Mouse (Mus musculus): ENCODE measurements at regions not wholly inside any gene's neighbourhood (a gene's known extent, or its start where the extent isn't known, plus 50 kb on each side); places are given as distances from the start of the nearest gene placed in this dataset.

DNA sequence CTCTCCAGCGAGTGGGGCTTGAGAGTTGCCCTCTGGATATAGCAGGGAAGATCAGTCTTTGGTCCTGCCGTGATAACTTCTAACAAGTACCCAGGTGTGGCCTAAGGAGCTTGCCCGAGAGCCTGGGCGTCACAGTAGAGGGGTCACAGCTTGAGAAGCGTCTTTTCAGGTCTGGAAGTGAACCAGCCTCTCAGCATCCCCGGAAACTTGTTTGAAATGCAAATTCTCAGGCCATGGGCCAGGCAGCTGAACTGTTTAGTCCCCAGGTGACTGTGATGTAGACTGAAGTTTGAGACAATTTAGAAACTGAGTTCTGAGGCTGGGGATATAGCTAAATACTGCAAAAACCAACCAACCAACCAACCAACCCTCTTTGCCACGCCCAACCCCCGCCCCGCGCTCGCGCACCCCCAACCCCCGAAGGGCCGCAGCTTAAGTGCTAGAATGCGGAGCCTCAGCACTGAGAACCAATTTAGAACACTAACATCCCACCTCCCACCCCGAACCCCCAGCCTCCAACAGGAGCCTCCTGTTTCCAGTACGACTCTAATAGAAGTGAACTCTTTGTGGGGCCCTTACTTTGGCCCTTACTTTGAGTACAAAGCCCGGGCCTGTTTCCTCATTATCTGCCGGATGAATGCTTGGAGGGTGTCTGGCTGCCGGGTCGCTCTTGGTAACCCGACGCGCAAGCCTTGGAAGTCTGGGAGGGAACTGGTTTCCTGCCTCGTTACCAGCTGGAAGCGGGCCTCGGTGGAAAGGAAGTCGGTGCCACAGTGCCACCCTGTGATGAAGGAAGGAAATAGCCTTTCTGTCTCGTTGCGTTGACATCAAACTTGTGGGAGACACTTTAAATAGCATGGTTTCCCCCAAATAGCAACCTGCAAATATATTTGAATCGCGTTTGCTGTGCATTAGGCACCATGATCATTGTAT lies 68.1 kb upstream of the Slc1a4 start:
- H3K27ac ChIP-seq (replicated peaks; ENCODE audit: low read depth, low read length) = no peak overlapping the region; the same call in 1 of the 2 replicates
- H3K9ac ChIP-seq (ENCODE audit: low read depth, low read length, severe bottlenecking) = peak overlapping the region; percentile 32; the same call in 1 of the 2 replicates

DNA sequence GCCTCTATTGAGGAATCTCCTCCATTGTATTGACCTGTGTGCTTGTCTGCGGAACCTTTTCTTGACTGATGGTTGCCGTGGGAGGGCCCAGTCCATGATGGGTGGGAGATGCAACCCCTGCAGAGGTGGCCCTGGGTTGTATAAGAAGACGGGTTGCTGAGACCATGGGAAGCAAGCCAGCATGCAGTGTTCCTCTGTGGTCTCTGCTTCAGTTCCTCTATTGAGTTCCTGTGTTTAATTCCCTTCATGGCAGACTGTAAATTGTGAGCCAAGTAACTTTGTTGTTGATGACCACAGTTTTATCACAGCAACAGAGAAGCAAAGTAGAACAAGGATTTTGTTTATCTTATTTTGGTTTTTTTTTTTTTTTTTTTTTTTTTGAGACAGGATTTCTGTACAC lies 70.9 kb upstream of the Slc1a4 start:
- Histone ChIP-seq H3K4me2 (replicated peaks; ENCODE audit: low read depth, low read length, severe bottlenecking) (no peak overlapping the region), H3K27me3 (ENCODE audit: control insufficient read depth, insufficient read depth, low read length) (no peaks in the 10 kb centered on the region), H3K4me3 (replicated peaks; ENCODE audit: low read length) (no peak overlapping the region), H3K9ac (ENCODE audit: low read depth, low read length, severe bottlenecking) (no peak overlapping the region), H3K36me3 (ENCODE audit: control insufficient read depth, insufficient read depth, low read length) (no peaks in the 10 kb centered on the region), H3K27ac (replicated peaks; ENCODE audit: low read depth, low read length) (no peak overlapping the region), H3K4me1 (ENCODE audit: control insufficient read depth, insufficient read depth, low read length) (no peaks in the 10 kb centered on the region), H3K9me3 (ENCODE audit: control insufficient read depth, low read length) (no peaks in the 10 kb centered on the region)
- 72% methylated on average over 3 of the region's 3 CpGs for WGBS
- ATAC-seq (ENCODE audit: low FRiP score, low read depth) (no peak), DNase-seq (ENCODE audit: low spot score) (no peak)
- no peak for TF ChIP-seq POLR2A (IDR thresholded peaks at IDR 0.05; ENCODE audit: borderline replicate concordance, extremely low read depth, insufficient read depth, insufficient read length)

More for the DNA sequence above, 68.1 kb upstream of the Slc1a4 start:
- no peaks in the 10 kb centered on the region for H3K36me3 ChIP-seq (ENCODE audit: control insufficient read depth, insufficient read depth, low read length)
- peak overlapping the region; percentile 51 for H3K4me2 ChIP-seq (replicated peaks; ENCODE audit: low read depth, low read length, severe bottlenecking)
- ATAC-seq (ENCODE audit: low FRiP score, low read depth) (peak; percentile 89), DNase-seq (ENCODE audit: low spot score) (peak; percentile 90)
- no peak for TF ChIP-seq POLR2A (IDR thresholded peaks at IDR 0.05; ENCODE audit: borderline replicate concordance, extremely low read depth, insufficient read depth, insufficient read length)
- peak overlapping the region; percentile 31 for H3K4me3 ChIP-seq (replicated peaks; ENCODE audit: low read length)
- H3K4me1 ChIP-seq (ENCODE audit: control insufficient read depth, insufficient read depth, low read length) = peaks cover 8% of the 10 kb centered on the region
- WGBS = 10% methylated on average over 32 of the region's 32 CpGs
- no peaks in the 10 kb centered on the region for H3K27me3 ChIP-seq (ENCODE audit: control insufficient read depth, insufficient read depth, low read length)
- no peaks in the 10 kb centered on the region for H3K9me3 ChIP-seq (ENCODE audit: control insufficient read depth, low read length)

DNA sequence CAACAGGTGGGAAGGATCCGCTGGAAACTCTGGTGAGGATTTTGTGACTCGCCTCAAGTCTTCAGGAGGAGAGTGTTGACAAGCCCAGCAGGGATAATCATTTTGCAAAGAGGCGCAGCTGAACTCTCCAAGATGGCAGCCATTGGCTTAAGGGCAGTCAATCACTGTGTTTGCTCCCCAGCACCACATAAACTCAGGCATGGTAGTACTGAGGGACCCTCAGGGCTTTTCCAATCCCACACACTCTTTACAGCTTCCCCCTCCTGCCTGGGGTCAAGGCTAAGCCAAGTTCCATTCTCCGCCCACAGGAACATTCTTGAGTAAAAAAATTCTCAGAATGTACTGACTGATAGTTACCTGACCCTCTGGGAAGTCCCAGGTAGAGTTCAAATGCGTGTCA lies 72.0 kb upstream of the Slc1a4 start:
- ATAC-seq (ENCODE audit: low FRiP score, low read depth) (no peak), DNase-seq (ENCODE audit: low spot score) (no peak)
- Histone ChIP-seq H3K36me3 (ENCODE audit: control insufficient read depth, insufficient read depth, low read length) (no peaks in the 10 kb centered on the region), H3K9ac (ENCODE audit: low read depth, low read length, severe bottlenecking) (no peak overlapping the region), H3K4me3 (replicated peaks; ENCODE audit: low read length) (no peak overlapping the region), H3K9me3 (ENCODE audit: control insufficient read depth, low read length) (no peaks in the 10 kb centered on the region), H3K27ac (replicated peaks; ENCODE audit: low read depth, low read length) (no peak overlapping the region), H3K4me1 (ENCODE audit: control insufficient read depth, insufficient read depth, low read length) (no peaks in the 10 kb centered on the region), H3K27me3 (ENCODE audit: control insufficient read depth, insufficient read depth, low read length) (no peaks in the 10 kb centered on the region), H3K4me2 (replicated peaks; ENCODE audit: low read depth, low read length, severe bottlenecking) (no peak overlapping the region)
- WGBS = 75% methylated on average over 5 of the region's 5 CpGs
- no peak for TF ChIP-seq POLR2A (IDR thresholded peaks at IDR 0.05; ENCODE audit: borderline replicate concordance, extremely low read depth, insufficient read depth, insufficient read length)

DNA sequence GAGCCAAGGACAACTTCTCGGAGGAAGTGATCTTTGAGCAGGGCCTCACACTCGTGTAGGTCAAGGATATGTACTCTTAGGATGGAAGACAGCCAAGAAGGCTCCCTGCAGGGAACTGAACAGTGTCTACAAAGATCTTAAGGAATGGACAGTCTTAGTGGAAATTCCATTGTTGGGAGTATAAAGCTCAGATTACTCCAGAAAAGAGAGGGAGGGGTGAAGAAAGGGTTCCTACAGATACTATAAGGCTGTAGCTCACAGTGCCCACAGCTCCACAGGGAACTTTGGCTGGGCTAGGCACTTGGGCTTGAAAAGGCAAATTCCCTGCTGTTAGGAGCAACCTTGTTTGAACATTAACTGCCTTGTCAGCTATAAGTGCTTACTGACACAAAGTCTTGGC lies 85.6 kb upstream of the Slc1a4 start:
- WGBS = 65% methylated on average over 2 of the region's 2 CpGs
- ATAC-seq (ENCODE audit: low FRiP score, low read depth) = no peak
- H3K27ac ChIP-seq (replicated peaks; ENCODE audit: low read depth, low read length) = no peak overlapping the region
- no peak overlapping the region for H3K4me3 ChIP-seq (replicated peaks; ENCODE audit: low read length)
- DNase-seq (ENCODE audit: low spot score) = no peak
- H3K9me3 ChIP-seq (ENCODE audit: control insufficient read depth, low read length) = peaks cover 17% of the 10 kb centered on the region
- no peak overlapping the region for H3K9ac ChIP-seq (ENCODE audit: low read depth, low read length, severe bottlenecking)
- no peaks in the 10 kb centered on the region for H3K36me3 ChIP-seq (ENCODE audit: control insufficient read depth, insufficient read depth, low read length)
- H3K4me2 ChIP-seq (replicated peaks; ENCODE audit: low read depth, low read length, severe bottlenecking) = no peak overlapping the region
- 0 out of 2 replicates have a peak, but pooled peaks cover 4% of the 10 kb centered on the region for H3K4me1 ChIP-seq (ENCODE audit: control insufficient read depth, insufficient read depth, low read length)
- no peaks in the 10 kb centered on the region for H3K27me3 ChIP-seq (ENCODE audit: control insufficient read depth, insufficient read depth, low read length)
- no peak for TF ChIP-seq POLR2A (IDR thresholded peaks at IDR 0.05; ENCODE audit: borderline replicate concordance, extremely low read depth, insufficient read depth, insufficient read length)

DNA sequence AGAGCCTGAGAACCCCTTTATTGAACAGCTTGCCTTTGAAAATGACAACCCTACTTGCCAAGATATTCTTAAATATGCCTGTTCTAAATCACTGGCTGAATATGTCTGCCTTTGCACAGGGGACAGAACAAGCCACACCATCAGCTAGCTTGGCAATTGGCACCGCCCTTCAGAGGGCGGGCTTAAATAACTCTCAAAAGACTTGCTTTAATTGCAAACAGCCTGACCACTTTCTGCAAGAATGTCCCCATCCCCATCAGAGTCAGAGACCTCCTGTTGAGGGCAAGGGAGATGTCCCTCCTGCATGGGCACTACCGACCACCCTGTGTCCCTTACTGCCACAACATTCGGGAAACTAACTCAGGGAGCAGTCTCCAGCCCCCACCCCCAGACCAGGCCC lies 88.4 kb upstream of the Slc1a4 start:
- Histone ChIP-seq H3K9ac (ENCODE audit: low read depth, low read length, severe bottlenecking) (no peak overlapping the region), H3K36me3 (ENCODE audit: control insufficient read depth, insufficient read depth, low read length) (no peaks in the 10 kb centered on the region), H3K27me3 (ENCODE audit: control insufficient read depth, insufficient read depth, low read length) (no peaks in the 10 kb centered on the region), H3K4me3 (replicated peaks; ENCODE audit: low read length) (no peak overlapping the region), H3K9me3 (ENCODE audit: control insufficient read depth, low read length) (peaks cover 13% of the 10 kb centered on the region; the same call in 1 of the 2 replicates), H3K4me2 (replicated peaks; ENCODE audit: low read depth, low read length, severe bottlenecking) (no peak overlapping the region), H3K27ac (replicated peaks; ENCODE audit: low read depth, low read length) (0 out of 2 replicates have a peak overlapping the region, but pooled peaks have one; percentile 10), H3K4me1 (ENCODE audit: control insufficient read depth, insufficient read depth, low read length) (0 out of 2 replicates have a peak, but pooled peaks cover 4% of the 10 kb centered on the region)
- no peak for TF ChIP-seq POLR2A (IDR thresholded peaks at IDR 0.05; ENCODE audit: borderline replicate concordance, extremely low read depth, insufficient read depth, insufficient read length)
- no peak for DNase-seq (ENCODE audit: low spot score)
- WGBS = 65% methylated on average over 4 of the region's 4 CpGs
- no peak for ATAC-seq (ENCODE audit: low FRiP score, low read depth)

Data from limb, embryonic 14.5 days (tissue).